Mouse (Mus musculus) heart, embryonic 11.5 days (tissue): ENCODE measurements around the gene Klc1. TPM values are rescaled to one million over a fixed set of nuclear protein-coding genes. Genes with fewer than 3 reads are reported as not detected.

Experiments used
- ATAC-seq: fragments of 200-750 bp; cut with Nextera tagmentation; replicated peaks from 2 replicates; pipeline ENCODE4 v1.8.0; 2017; ENCODE audit warnings: moderate library complexity; ENCODE audit not compliant: insufficient number of reproducible peaks, low FRiP score, low TSS enrichment
- H3K27ac ChIP-seq: fragments of 300-500 bp; sonication (generic); 2 replicates; pipeline ENCODE4 v1.5.1; 2014; ENCODE audit warnings: mild to moderate bottlenecking, low read depth, low read length
- H3K27me3 ChIP-seq: fragments of 300-500 bp; sonication (generic); 2 replicates; pipeline ENCODE4 v1.6.1; 2014; ENCODE audit warnings: mild to moderate bottlenecking, low read length, mixed read lengths; ENCODE audit not compliant: control insufficient read depth, insufficient read depth
- H3K36me3 ChIP-seq: fragments of 300-500 bp; sonication (generic); 2 replicates; pipeline ENCODE4 v1.6.1; 2014; ENCODE audit warnings: mild to moderate bottlenecking, low read length, moderate library complexity, mixed read lengths; ENCODE audit not compliant: control insufficient read depth, insufficient read depth
- H3K4me1 ChIP-seq: fragments of 300-500 bp; sonication (generic); 2 replicates; pipeline ENCODE4 v1.6.1; 2014; ENCODE audit warnings: low read length; ENCODE audit not compliant: control insufficient read depth, insufficient read depth
- H3K4me2 ChIP-seq: fragments of 300-500 bp; sonication (generic); 2 replicates; pipeline ENCODE4 v1.6.1; 2014; ENCODE audit warnings: mild to moderate bottlenecking, moderate library complexity
- H3K4me3 ChIP-seq: fragments of 300-500 bp; sonication (generic); 2 replicates; pipeline ENCODE4 v1.5.1; 2014; ENCODE audit warnings: low read depth, low read length
- H3K9ac ChIP-seq: fragments of 300-500 bp; sonication (generic); 2 replicates; pipeline ENCODE4 v1.6.1; 2014; ENCODE audit warnings: mild to moderate bottlenecking, low read depth, low read length, moderate library complexity
- H3K9me3 ChIP-seq: fragments of 300-500 bp; sonication (generic); replicated peaks from 2 replicates; pipeline ENCODE4 v1.6.1; 2016; ENCODE audit warnings: low read length; ENCODE audit not compliant: control insufficient read depth
- WGBS: fragments of 180-500 bp; shearing (Covaris S2); extraction: QIAGEN DNeasy Blood & Tissue Kit; methylation state at CpG from one replicate; pipeline ENCODE4 v1.1.7; 2014; ENCODE audit not compliant: insufficient replicate concordance; 5-methylcytosine and 5-hydroxymethylcytosine counted together
- polyA plus RNA-seq: library from polyadenylated mRNA; unstranded; fragments of >200 nt; fragmentation: Nextera tagmentation; extraction: Ambion mirVana; gene quantifications from 2 replicates; pipeline ENCODE4 v1.2.1, GENCODE M21; 2014

The Klc1 gene
- polyA plus RNA-seq, 1 experiment from 2014 or later = 94.9 TPM

GRCm38 (mm10) chr12:111830375-111830774, 71.7 kb downstream of the Klc1 start:
- ATAC-seq = no peak
- H3K27me3 ChIP-seq = no peaks in the 10 kb centered on the region
- H3K9me3 ChIP-seq = no peaks in the 10 kb centered on the region
- 86% methylated on average over 10 of the region's 10 CpGs for WGBS
- no peak overlapping the region for H3K4me3 ChIP-seq
- no peak overlapping the region for H3K4me2 ChIP-seq
- peaks cover 50% of the 10 kb centered on the region for H3K36me3 ChIP-seq
- H3K27ac ChIP-seq = no peak overlapping the region
- H3K4me1 ChIP-seq = no peaks in the 10 kb centered on the region
- H3K9ac ChIP-seq = no peak overlapping the region

DNA sequence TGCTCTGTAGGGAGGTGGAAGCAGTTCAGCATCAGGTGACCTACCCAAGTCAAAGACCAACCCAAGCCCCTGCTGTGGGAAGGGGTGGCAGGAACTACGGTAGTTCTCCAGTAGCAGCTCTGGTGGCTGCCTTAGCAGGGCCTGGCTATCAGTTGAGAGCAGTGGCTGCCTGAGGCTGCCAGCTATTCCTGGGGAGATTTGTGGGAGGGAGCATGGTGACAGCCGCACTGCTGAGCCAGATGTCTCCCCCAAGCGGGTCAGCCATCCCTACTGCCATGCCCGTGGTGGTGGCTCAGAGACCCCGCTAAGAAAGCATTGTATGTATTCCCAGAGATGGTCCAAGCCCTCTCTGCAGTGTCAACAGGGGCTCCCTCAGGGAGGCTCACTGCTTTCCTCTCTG, 74.0 kb downstream of the Klc1 start:
- 77% methylated on average over 5 of the region's 5 CpGs for WGBS

DNA sequence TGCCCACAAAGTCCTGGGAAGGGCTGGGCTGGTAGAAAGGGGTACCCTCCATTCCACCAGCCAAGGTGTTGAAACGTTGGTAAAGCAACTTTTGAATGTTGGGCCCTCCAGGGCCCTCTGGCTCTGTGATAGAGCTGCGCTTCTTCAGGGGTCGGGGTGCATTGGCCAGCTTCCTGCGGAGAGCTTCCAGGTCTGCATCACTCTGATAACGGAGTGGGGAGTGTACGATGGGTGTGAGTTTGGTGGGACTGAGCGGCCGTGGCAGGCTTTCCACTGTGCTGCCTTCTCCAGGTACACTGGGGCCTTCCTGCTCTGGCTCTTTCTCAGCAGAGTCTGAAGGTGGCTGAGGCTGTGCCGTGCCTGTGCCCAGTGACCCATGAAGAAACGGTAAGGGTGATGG, 74.8 kb downstream of the Klc1 start:
- WGBS = 71% methylated on average over 10 of the region's 10 CpGs
- no peak overlapping the region for H3K4me3 ChIP-seq
- no peak overlapping the region for H3K9ac ChIP-seq
- no peak for ATAC-seq
- H3K4me2 ChIP-seq = no peak overlapping the region
- H3K36me3 ChIP-seq = peaks cover 35% of the 10 kb centered on the region
- no peaks in the 10 kb centered on the region for H3K27me3 ChIP-seq
- no peak overlapping the region for H3K27ac ChIP-seq
- H3K4me1 ChIP-seq = no peaks in the 10 kb centered on the region
- no peaks in the 10 kb centered on the region for H3K9me3 ChIP-seq

More for the DNA sequence above, 74.0 kb downstream of the Klc1 start:
- Histone ChIP-seq H3K4me1 (no peaks in the 10 kb centered on the region), H3K36me3 (peaks cover 38% of the 10 kb centered on the region), H3K9me3 (no peaks in the 10 kb centered on the region), H3K27ac (no peak overlapping the region), H3K9ac (no peak overlapping the region), H3K4me3 (no peak overlapping the region), H3K27me3 (no peaks in the 10 kb centered on the region), H3K4me2 (no peak overlapping the region)
- ATAC-seq = no peak

- Histone ChIP-seq H3K4me3 (no peak overlapping the region), H3K36me3 (peaks cover 6% of the 10 kb centered on the region; the same call in 1 of the 2 replicates), H3K9me3 (no peaks in the 10 kb centered on the region), H3K9ac (no peak overlapping the region), H3K27ac (no peak overlapping the region), H3K4me1 (no peaks in the 10 kb centered on the region), H3K4me2 (no peak overlapping the region), H3K27me3 (no peaks in the 10 kb centered on the region)
- ATAC-seq = no peak
- WGBS = 84% methylated on average over 15 of the region's 15 CpGs
Measured at GRCm38 (mm10) chr12:111842565-111843433, 84.2 kb downstream of the Klc1 start.

DNA sequence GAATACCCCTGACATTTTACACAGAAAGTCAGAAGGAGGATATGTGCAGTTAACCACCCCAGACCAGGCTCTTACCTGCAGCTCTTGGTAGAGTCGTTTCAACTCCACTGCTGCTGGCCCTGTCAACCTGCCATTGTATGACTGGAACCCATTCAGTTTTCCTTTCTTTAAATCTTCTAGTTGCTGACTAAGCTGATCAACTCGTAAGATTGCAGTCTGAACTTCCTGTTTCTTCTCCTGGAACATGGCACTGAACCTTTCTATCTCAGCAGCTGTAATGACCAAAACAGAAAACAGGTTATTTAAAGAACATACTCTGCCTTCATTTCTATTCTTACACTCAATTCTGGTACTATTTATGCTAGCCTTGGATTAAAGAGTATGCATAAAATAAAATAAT, 84.8 kb downstream of the Klc1 start:
- Histone ChIP-seq H3K4me3 (no peak overlapping the region), H3K36me3 (peaks cover 2% of the 10 kb centered on the region; the same call in 1 of the 2 replicates), H3K27me3 (no peaks in the 10 kb centered on the region), H3K9me3 (no peaks in the 10 kb centered on the region), H3K4me1 (0 out of 2 replicates have a peak, but pooled peaks cover 4% of the 10 kb centered on the region), H3K9ac (no peak overlapping the region), H3K27ac (no peak overlapping the region), H3K4me2 (no peak overlapping the region)
- WGBS = 61% methylated on average over 2 of the region's 2 CpGs
- ATAC-seq = no peak

- H3K27ac ChIP-seq = no peak overlapping the region
- no peaks in the 10 kb centered on the region for H3K9me3 ChIP-seq
- no peak overlapping the region for H3K4me3 ChIP-seq
- no peak overlapping the region for H3K4me2 ChIP-seq
- ATAC-seq = no peak
- no peaks in the 10 kb centered on the region for H3K27me3 ChIP-seq
- 84% methylated on average over 4 of the region's 4 CpGs for WGBS
- 0 out of 2 replicates have a peak, but pooled peaks cover 5% of the 10 kb centered on the region for H3K4me1 ChIP-seq
- H3K9ac ChIP-seq = no peak overlapping the region
- H3K36me3 ChIP-seq = no peaks in the 10 kb centered on the region
Measured at GRCm38 (mm10) chr12:111845953-111846352, 87.3 kb downstream of the Klc1 start.

DNA sequence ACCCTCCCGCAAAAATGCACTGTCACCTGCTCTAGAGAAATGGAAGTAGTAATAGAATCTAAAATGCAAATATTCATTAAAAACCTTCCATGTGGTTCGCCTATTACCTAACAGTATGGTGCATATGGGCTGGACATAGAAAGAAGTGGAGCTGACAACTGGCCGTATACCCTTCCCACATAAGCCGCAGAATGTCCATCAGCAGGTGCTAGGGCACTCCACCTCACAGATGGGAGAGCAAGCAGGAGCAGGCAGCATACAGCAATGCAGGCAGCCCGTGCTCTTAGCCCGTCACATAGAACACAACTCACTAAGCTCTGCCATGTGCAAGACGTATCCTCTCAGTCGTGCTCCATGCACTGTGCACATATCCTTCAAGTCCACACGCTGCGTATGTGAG, 88.2 kb downstream of the Klc1 start:
- H3K36me3 ChIP-seq = no peaks in the 10 kb centered on the region
- no peaks in the 10 kb centered on the region for H3K9me3 ChIP-seq
- ATAC-seq = no peak; the same call in 1 of the 2 replicates
- no peak overlapping the region for H3K4me3 ChIP-seq
- no peak overlapping the region for H3K27ac ChIP-seq
- no peaks in the 10 kb centered on the region for H3K27me3 ChIP-seq
- H3K4me2 ChIP-seq = no peak overlapping the region
- 0 out of 2 replicates have a peak, but pooled peaks cover 5% of the 10 kb centered on the region for H3K4me1 ChIP-seq
- H3K9ac ChIP-seq = no peak overlapping the region
- WGBS = 86% methylated on average over 10 of the region's 10 CpGs

DNA sequence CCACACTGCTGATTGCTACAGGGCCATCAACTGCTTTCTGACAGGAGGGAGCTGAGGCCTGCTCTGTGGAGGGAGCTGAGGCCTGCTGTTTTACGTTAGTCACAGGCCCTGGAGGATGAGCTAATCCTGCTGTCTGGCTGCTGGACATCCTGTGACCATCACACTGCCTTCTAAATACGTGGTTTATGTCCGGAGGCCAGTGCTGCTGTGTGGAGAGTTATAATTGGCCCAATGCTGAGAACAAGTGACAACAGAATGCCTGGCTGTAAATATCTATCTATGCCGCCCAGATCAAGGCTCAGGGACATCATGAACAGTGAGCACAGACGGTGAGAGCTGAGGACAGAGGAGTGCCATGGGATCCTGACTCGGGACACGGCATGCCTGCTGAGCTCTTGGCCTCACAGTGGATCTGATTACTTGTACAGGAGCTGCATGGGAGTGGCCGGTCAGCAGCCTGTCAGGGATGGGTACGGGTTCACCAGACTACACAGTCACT, 89.7 kb downstream of the Klc1 start:
- Histone ChIP-seq H3K4me2 (no peak overlapping the region), H3K4me1 (0 out of 2 replicates have a peak, but pooled peaks cover 5% of the 10 kb centered on the region), H3K4me3 (no peak overlapping the region), H3K9me3 (no peaks in the 10 kb centered on the region), H3K36me3 (no peaks in the 10 kb centered on the region), H3K27ac (peak overlapping the region; percentile 70; the same call in 1 of the 2 replicates), H3K27me3 (no peaks in the 10 kb centered on the region), H3K9ac (no peak overlapping the region)
- WGBS = 45% methylated on average over 9 of the region's 9 CpGs
- ATAC-seq = peak; percentile 26; the same call in 1 of the 2 replicates
